Mouse (Mus musculus) intestine, postnatal 0 days (tissue): ENCODE results near the gene Tut1. TPM values are rescaled to one million over a fixed set of nuclear protein-coding genes. Genes with fewer than 3 reads are reported as not detected.
A peak's percentile ranks its signal among the peaks of the same experiment; 100 is the strongest.

ENCODE experiments used
- ATAC-seq: fragments of 200-750 bp; cut with Nextera tagmentation; 2 replicates; pipeline ENCODE4 v1.8.0; 2017; ENCODE audit warnings: mild to moderate bottlenecking, moderate TSS enrichment, moderate library complexity
- H3K27ac ChIP-seq: fragments of 300-500 bp; sonication (generic); 2 replicates; pipeline ENCODE4 v1.5.1; 2014; ENCODE audit warnings: mild to moderate bottlenecking, low read depth, low read length, moderate library complexity
- H3K27me3 ChIP-seq: fragments of 300-500 bp; sonication (generic); replicated peaks from 2 replicates; pipeline ENCODE4 v1.6.1; 2014; ENCODE audit warnings: low read length, mixed read lengths; ENCODE audit not compliant: control insufficient read depth, insufficient read depth
- H3K36me3 ChIP-seq: fragments of 300-500 bp; sonication (generic); 2 replicates; pipeline ENCODE4 v1.6.1; 2014; ENCODE audit warnings: mild to moderate bottlenecking, moderate library complexity; ENCODE audit not compliant: control insufficient read depth, insufficient read depth
- H3K4me1 ChIP-seq: fragments of 300-500 bp; sonication (generic); replicated peaks from 2 replicates; pipeline ENCODE4 v1.6.1; 2014; ENCODE audit warnings: antibody characterized with exemption, low read length, mixed read lengths; ENCODE audit not compliant: control insufficient read depth, insufficient read depth
- H3K4me2 ChIP-seq: fragments of 300-500 bp; sonication (generic); replicated peaks from 2 replicates; pipeline ENCODE4 v1.6.1; 2014; ENCODE audit warnings: low read depth, mild to moderate bottlenecking, moderate library complexity
- H3K4me3 ChIP-seq: fragments of 300-500 bp; sonication (generic); 2 replicates; pipeline ENCODE4 v1.5.1; 2014; ENCODE audit warnings: low read depth, low read length
- H3K9ac ChIP-seq: fragments of 300-500 bp; sonication (generic); 2 replicates; pipeline ENCODE4 v1.6.1; 2014; ENCODE audit warnings: mild to moderate bottlenecking, low read depth, low read length
- H3K9me3 ChIP-seq: fragments of 300-500 bp; sonication (generic); 2 replicates; pipeline ENCODE4 v1.6.1; 2016; ENCODE audit warnings: mixed run types; ENCODE audit not compliant: control insufficient read depth
- CTCF ChIP-seq: sonication (generic); IDR thresholded peaks from 2 replicates; pipeline ENCODE4 v1.5.1; 2016; ENCODE audit warnings: low read depth, mild to moderate bottlenecking, control low read depth, antibody characterized with exemption, moderate library complexity
- WGBS: fragments of 180-500 bp; shearing (Covaris S2); extraction: QIAGEN DNeasy Blood & Tissue Kit; methylation state at CpG from one replicate; pipeline ENCODE4 v1.1.7; 2014; 5-methylcytosine and 5-hydroxymethylcytosine counted together
- polyA plus RNA-seq: library from polyadenylated mRNA; unstranded; fragments of >200 nt; fragmentation: Nextera tagmentation; extraction: Ambion mirVana; gene quantifications from 2 replicates; pipeline ENCODE4 v1.2.1, GENCODE M21; 2015

Tut1 gene
- polyA plus RNA-seq, 1 experiment from 2014 or later = 10.7 TPM

- TF ChIP-seq CTCF = peak; percentile 51
- Histone ChIP-seq H3K27ac (peak within 1 kb of the TSS; percentile 98), H3K4me2 (peak within 1 kb of the TSS; percentile 81), H3K9ac (peak within 1 kb of the TSS; percentile 98), H3K27me3 (no peaks in the 10 kb centered on the region), H3K4me3 (peak within 1 kb of the TSS; percentile 83), H3K36me3 (peaks cover 43% of the 10 kb centered on the region), H3K4me1 (no peaks in the 10 kb centered on the region; the same call in 1 of the 2 replicates), H3K9me3 (no peaks in the 10 kb centered on the region)
- under 1% methylated on average over 64 of the region's 64 CpGs for WGBS
- ATAC-seq = peak; percentile 94
These were observed 12.0 kb upstream of the Tut1 start, which contains the start of gene Mta2 for GRCm38 (mm10) chr19:8941515-8942217. Gene Mta2, plus strand, starts transcription at chr19:8941875.

- H3K36me3 ChIP-seq = peaks cover 46% of the 10 kb centered on the region
- no peaks in the 10 kb centered on the region for H3K27me3 ChIP-seq
- peak; percentile 39 for ATAC-seq
- no peaks in the 10 kb centered on the region; the same call in 1 of the 2 replicates for H3K4me1 ChIP-seq
- H3K27ac ChIP-seq = peak overlapping the region; percentile 98
- peak overlapping the region; percentile 83 for H3K4me3 ChIP-seq
- WGBS = under 1% methylated on average over 46 of the region's 46 CpGs
- peak overlapping the region; percentile 81 for H3K4me2 ChIP-seq
- TF ChIP-seq CTCF = no peak
- H3K9me3 ChIP-seq = no peaks in the 10 kb centered on the region
- H3K9ac ChIP-seq = peak overlapping the region; percentile 98
These were observed 11.2 kb upstream of the Tut1 start for GRCm38 (mm10) chr19:8942276-8942964.

- 51% methylated on average over 2 of the region's 2 CpGs for WGBS
- Histone ChIP-seq H3K27me3 (no peaks in the 10 kb centered on the region), H3K9me3 (no peaks in the 10 kb centered on the region), H3K4me1 (no peaks in the 10 kb centered on the region; the same call in 1 of the 2 replicates), H3K4me2 (peak overlapping the region; percentile 81), H3K4me3 (peak overlapping the region; percentile 83), H3K27ac (no peak overlapping the region), H3K9ac (0 out of 2 replicates have a peak overlapping the region, but pooled peaks have one; percentile 23), H3K36me3 (peaks cover 47% of the 10 kb centered on the region)
- ATAC-seq = no peak
- TF ChIP-seq CTCF = no peak
These were observed 10.6 kb upstream of the Tut1 start for GRCm38 (mm10) chr19:8943047-8943446.

- Histone ChIP-seq H3K27me3 (no peaks in the 10 kb centered on the region), H3K4me3 (no peak overlapping the region), H3K27ac (no peak overlapping the region), H3K9ac (0 out of 2 replicates have a peak overlapping the region, but pooled peaks have one; percentile 7), H3K4me2 (peak overlapping the region; percentile 81), H3K4me1 (no peaks in the 10 kb centered on the region; the same call in 1 of the 2 replicates), H3K9me3 (no peaks in the 10 kb centered on the region), H3K36me3 (peaks cover 49% of the 10 kb centered on the region)
- WGBS = 22% methylated on average over 5 of the region's 5 CpGs
- no peak for ATAC-seq
- no peak for TF ChIP-seq CTCF
These were observed 9.6 kb upstream of the Tut1 start for GRCm38 (mm10) chr19:8944062-8944461.

- no peak for TF ChIP-seq CTCF
- H3K9ac ChIP-seq = 0 out of 2 replicates have a peak overlapping the region, but pooled peaks have one; percentile 1
- WGBS = 14% methylated on average over 5 of the region's 5 CpGs
- no peak overlapping the region; the same call in 1 of the 2 replicates for H3K27ac ChIP-seq
- peak overlapping the region; percentile 20 for H3K4me3 ChIP-seq
- H3K4me1 ChIP-seq = no peaks in the 10 kb centered on the region; the same call in 1 of the 2 replicates
- H3K4me2 ChIP-seq = peak overlapping the region; percentile 50
- peaks cover 52% of the 10 kb centered on the region for H3K36me3 ChIP-seq
- ATAC-seq = no peak
- no peaks in the 10 kb centered on the region for H3K27me3 ChIP-seq
- H3K9me3 ChIP-seq = no peaks in the 10 kb centered on the region
These were observed 8.9 kb upstream of the Tut1 start for GRCm38 (mm10) chr19:8944750-8945149.

GRCm38 (mm10) chr19:8945251-8945650 lies 8.4 kb upstream of the Tut1 start:
- Histone ChIP-seq H3K4me2 (peak overlapping the region; percentile 50), H3K9me3 (no peaks in the 10 kb centered on the region), H3K36me3 (peaks cover 54% of the 10 kb centered on the region), H3K27ac (no peak overlapping the region; the same call in 1 of the 2 replicates), H3K4me3 (peak overlapping the region; percentile 20), H3K4me1 (no peaks in the 10 kb centered on the region; the same call in 1 of the 2 replicates), H3K9ac (0 out of 2 replicates have a peak overlapping the region, but pooled peaks have one; percentile 1), H3K27me3 (no peaks in the 10 kb centered on the region)
- ATAC-seq = no peak
- WGBS = 58% methylated on average over 6 of the region's 6 CpGs
- no peak; the same call in 1 of the 2 replicates for TF ChIP-seq CTCF
